Mouse (Mus musculus): ENCODE results near the gene Rbfox1.
A peak's percentile ranks its signal among the peaks of the same experiment; 100 is the strongest.

Gene Rbfox1

GRCm38 (mm10) chr16:6882683-6883430, 997.7 kb downstream of the Rbfox1 start:
- ATAC-seq (ENCODE audit: insufficient number of reproducible peaks, low FRiP score, low TSS enrichment): no peak

- ATAC-seq (ENCODE audit: insufficient number of reproducible peaks, low FRiP score, low TSS enrichment): no peak
These were observed 998.6 kb downstream of the Rbfox1 start for GRCm38 (mm10) chr16:6883798-6884197.

GRCm38 (mm10) chr16:6885617-6886016, 1000.5 kb downstream of the Rbfox1 start:
- ATAC-seq (ENCODE audit: insufficient number of reproducible peaks, low FRiP score, low TSS enrichment): no peak

GRCm38 (mm10) chr16:6889221-6889620, 1004.1 kb downstream of the Rbfox1 start:
- ATAC-seq (ENCODE audit: insufficient number of reproducible peaks, low FRiP score, low TSS enrichment): no peak

GRCm38 (mm10) chr16:6897734-6898133, 1012.6 kb downstream of the Rbfox1 start:
- ATAC-seq (ENCODE audit: insufficient number of reproducible peaks, low FRiP score, low TSS enrichment): no peak

- ATAC-seq (ENCODE audit: insufficient number of reproducible peaks, low FRiP score, low TSS enrichment): no peak
These were observed 1014.9 kb downstream of the Rbfox1 start for GRCm38 (mm10) chr16:6900006-6900405.

GRCm38 (mm10) chr16:6904984-6905383, 1019.8 kb downstream of the Rbfox1 start:
- ATAC-seq (ENCODE audit: insufficient number of reproducible peaks, low FRiP score, low TSS enrichment): no peak

- ATAC-seq (ENCODE audit: insufficient number of reproducible peaks, low FRiP score, low TSS enrichment): peak; percentile 40; the same call in 1 of the 2 replicates
These were observed 1020.8 kb downstream of the Rbfox1 start for GRCm38 (mm10) chr16:6906001-6906400.

- ATAC-seq (ENCODE audit: insufficient number of reproducible peaks, low FRiP score, low TSS enrichment): no peak
These were observed 1022.4 kb downstream of the Rbfox1 start for GRCm38 (mm10) chr16:6907550-6907949.

GRCm38 (mm10) chr16:6914531-6914930, 1029.4 kb downstream of the Rbfox1 start:
- ATAC-seq (ENCODE audit: insufficient number of reproducible peaks, low FRiP score, low TSS enrichment): no peak

GRCm38 (mm10) chr16:6918641-6919040, 1033.5 kb downstream of the Rbfox1 start:
- no peak for ATAC-seq (ENCODE audit: insufficient number of reproducible peaks, low FRiP score, low TSS enrichment)

- no peak for ATAC-seq (ENCODE audit: insufficient number of reproducible peaks, low FRiP score, low TSS enrichment)
These were observed 1034.5 kb downstream of the Rbfox1 start for GRCm38 (mm10) chr16:6919681-6920080.

GRCm38 (mm10) chr16:6927661-6928060, 1042.5 kb downstream of the Rbfox1 start:
- ATAC-seq (ENCODE audit: insufficient number of reproducible peaks, low FRiP score, low TSS enrichment): no peak

GRCm38 (mm10) chr16:6930795-6931194, 1045.6 kb downstream of the Rbfox1 start:
- no peak for ATAC-seq (ENCODE audit: insufficient number of reproducible peaks, low FRiP score, low TSS enrichment)

GRCm38 (mm10) chr16:6946151-6946550, 1061.0 kb downstream of the Rbfox1 start:
- ATAC-seq (ENCODE audit: insufficient number of reproducible peaks, low FRiP score, low TSS enrichment): no peak

- no peak for ATAC-seq (ENCODE audit: insufficient number of reproducible peaks, low FRiP score, low TSS enrichment)
These were observed 1064.5 kb downstream of the Rbfox1 start for GRCm38 (mm10) chr16:6949666-6950065.

GRCm38 (mm10) chr16:6955102-6955675, 1070.0 kb downstream of the Rbfox1 start:
- ATAC-seq (ENCODE audit: insufficient number of reproducible peaks, low FRiP score, low TSS enrichment): no peak

GRCm38 (mm10) chr16:6961931-6962379, 1076.8 kb downstream of the Rbfox1 start:
- no peak for ATAC-seq (ENCODE audit: insufficient number of reproducible peaks, low FRiP score, low TSS enrichment)

- ATAC-seq (ENCODE audit: insufficient number of reproducible peaks, low FRiP score, low TSS enrichment): no peak
These were observed 1077.4 kb downstream of the Rbfox1 start for GRCm38 (mm10) chr16:6962508-6962907.

GRCm38 (mm10) chr16:6963533-6963932, 1078.4 kb downstream of the Rbfox1 start:
- ATAC-seq (ENCODE audit: insufficient number of reproducible peaks, low FRiP score, low TSS enrichment): no peak; the same call in 1 of the 2 replicates

- no peak for ATAC-seq (ENCODE audit: insufficient number of reproducible peaks, low FRiP score, low TSS enrichment)
These were observed 1079.8 kb downstream of the Rbfox1 start for GRCm38 (mm10) chr16:6964720-6965583.

Measured in cerebellum, adult (tissue).